Mouse (Mus musculus) 416B (cell line): Measurements from ENCODE around the gene Hspa4.
A peak's percentile ranks its signal among the peaks of the same experiment; 100 is the strongest.

ENCODE experiments used
- DNase-seq: peaks from one replicate; pipeline ENCODE4 v3.0.0; 2011; ENCODE audit warnings: low read depth

The Hspa4 gene

GRCm38 (mm10) chr11:53252186-53253119 lies 47.8 kb downstream of the Hspa4 start:
- no peak for DNase-seq

- no peak for DNase-seq
Measured at GRCm38 (mm10) chr11:53250796-53251195, 49.5 kb downstream of the Hspa4 start.

GRCm38 (mm10) chr11:53249686-53250085 lies 50.6 kb downstream of the Hspa4 start:
- DNase-seq: no peak

- no peak for DNase-seq
Measured at GRCm38 (mm10) chr11:53245561-53245960, 54.7 kb downstream of the Hspa4 start.

GRCm38 (mm10) chr11:53243199-53243598 lies 57.1 kb downstream of the Hspa4 start:
- peak; percentile 26 for DNase-seq

GRCm38 (mm10) chr11:53233590-53233989 lies 66.7 kb downstream of the Hspa4 start:
- no peak for DNase-seq

GRCm38 (mm10) chr11:53231836-53232235 lies 68.4 kb downstream of the Hspa4 start:
- no peak for DNase-seq

- no peak for DNase-seq
Measured at GRCm38 (mm10) chr11:53229011-53229410, 71.2 kb downstream of the Hspa4 start.

GRCm38 (mm10) chr11:53210876-53211275 lies 89.4 kb downstream of the Hspa4 start:
- no peak for DNase-seq
